14 mouse cellular contexts compared by ENCODE assay signal in the genomic region with DNA sequence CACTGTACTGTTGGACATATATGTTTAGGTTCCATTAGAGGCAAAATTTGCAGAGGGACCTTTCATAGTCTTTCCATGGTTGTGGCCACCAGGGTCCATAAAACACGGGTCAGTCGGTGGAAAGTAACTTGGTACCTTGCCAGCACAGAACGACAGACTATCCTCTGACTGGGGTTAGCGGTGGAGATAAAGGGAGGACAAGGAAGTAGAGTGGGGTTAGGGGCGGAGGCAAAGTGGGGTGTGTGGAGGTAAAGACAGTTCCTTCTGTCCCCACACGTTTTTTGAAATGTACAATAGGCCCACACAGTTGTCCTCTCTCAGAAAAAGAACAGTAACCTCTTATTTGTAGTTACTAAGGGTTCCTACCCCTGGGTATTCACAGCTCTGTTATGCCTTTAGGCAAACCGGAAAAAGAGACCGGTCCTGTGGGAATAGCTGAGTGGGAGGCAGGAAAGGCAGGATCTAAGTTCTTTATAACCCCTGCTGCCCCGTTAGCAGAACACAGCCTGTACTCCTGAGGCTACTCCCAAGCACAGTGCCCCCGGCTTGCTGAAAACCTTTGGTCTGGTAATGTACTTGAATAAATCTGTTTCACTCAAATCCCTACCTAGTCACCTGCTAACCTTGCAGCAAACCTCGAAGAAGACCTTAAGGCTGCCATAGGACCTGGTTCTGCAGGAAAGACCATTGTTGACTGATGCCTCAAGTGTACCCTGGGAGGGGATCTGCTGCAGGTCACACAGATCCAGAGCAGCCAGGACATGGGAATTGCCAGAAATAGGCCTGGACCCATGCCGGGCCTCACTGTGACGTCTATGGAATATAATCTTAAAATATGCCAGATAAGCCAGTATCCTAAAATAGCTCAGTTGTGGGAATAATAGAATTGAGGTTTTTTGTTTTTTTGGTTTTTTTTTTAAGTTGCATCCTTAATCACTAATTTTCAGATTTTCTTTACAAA. TPM values are rescaled to one million over a fixed set of nuclear protein-coding genes. Genes with fewer than 3 reads are reported as not detected.
DNase-seq lines count a peak whose midpoint lies in the region; ATAC-seq and TF ChIP-seq lines count a peak whose summit lies in the region.
"Had no signal": no experiment of that assay in that cellular context is flagged by ENCODE, and none has a peak within 500 bp of the region (broad histone marks: within the 10 kb centered on the region; RNA-seq: fewer than 3 reads in every experiment).

No protein-coding gene starts in this region.

- H3K27me3 ChIP-seq in MEL (ENCODE audit: control insufficient read depth in 1 of 2, insufficient read depth in 2 of 2, low read length in 2 of 2): no peaks in the 10 kb centered on the region
- no peaks in the 10 kb centered on the region for H3K27me3 ChIP-seq in heart, embryonic 11.5 days (ENCODE audit: control insufficient read depth, insufficient read depth, low read length)
- H3K27me3 ChIP-seq: embryonic facial prominence, embryonic 12.5 days; hindbrain, embryonic 15.5 days; liver, embryonic 15.5 days; megakaryocyte, embryonic 14.5 days had no signal

- no peaks in the 10 kb centered on the region for H3K79me2 ChIP-seq in MEL (ENCODE audit: control insufficient read depth, insufficient read depth, low read length, poor library complexity)

- TF ChIP-seq CTCF in MEL (IDR thresholded peaks at IDR 0.05 in 2 of 3, conservative IDR thresholded peaks at IDR 0.05 in 1 of 3; ENCODE audit: control insufficient read depth in 1 of 3, insufficient read depth in 1 of 3, low read depth in 2 of 3, low read length in 3 of 3, poor library complexity in 1 of 3, severe bottlenecking in 1 of 3): no peak
- TF ChIP-seq CTCF in layer of hippocampus, adult 2 months (conservative IDR thresholded peaks at IDR 0.05): no peak

- TF ChIP-seq EP300 in MEL (IDR thresholded peaks at IDR 0.05; ENCODE audit: low read depth in 1 of 2, low read length in 2 of 2): peak; percentile 47 to 60; a peak in 3 of 4 replicates

- TF ChIP-seq POLR2A in MEL (IDR thresholded peaks at IDR 0.05; ENCODE audit: control insufficient read depth in 1 of 2, insufficient read depth in 1 of 2, low read depth in 1 of 2, low read length in 2 of 2, poor library complexity in 1 of 2): no peak

- peak; percentile 26; the same call in 1 of the 2 replicates for ATAC-seq in heart, embryonic 11.5 days (replicated peaks; ENCODE audit: insufficient number of reproducible peaks, low FRiP score, low TSS enrichment)
- ATAC-seq in megakaryocyte, adult 5-6 weeks (ENCODE audit: poor library complexity, severe bottlenecking): peak; percentile 73
- ATAC-seq: activated CD4-positive, CD25-positive, alpha-beta regulatory T cell, adult 4 months; forebrain, embryonic 14.5 days had no signal

- peak overlapping the region in 1 of 2 experiments; percentile 29; a peak in 1 of 4 replicates for H3K4me3 ChIP-seq in MEL (ENCODE audit: control insufficient read depth in 1 of 2, insufficient read depth in 1 of 2, low read depth in 2 of 2, low read length in 2 of 2)
- no peak overlapping the region for H3K4me3 ChIP-seq in heart, embryonic 11.5 days (ENCODE audit: low read depth, low read length)
- no peak overlapping the region for H3K4me3 ChIP-seq in layer of hippocampus, adult 2 months
- H3K4me3 ChIP-seq: embryonic facial prominence, embryonic 12.5 days; hindbrain, embryonic 15.5 days; liver, embryonic 15.5 days; megakaryocyte, embryonic 14.5 days had no signal

- H3K4me1 ChIP-seq in MEL (ENCODE audit: control insufficient read depth in 1 of 2, insufficient read depth in 2 of 2, low read length in 2 of 2): peaks cover 6 to 14% of the 10 kb centered on the region in 2 experiments; a peak in 3 of 4 replicates
- peaks cover 2% of the 10 kb centered on the region; the same call in 1 of the 2 replicates for H3K4me1 ChIP-seq in heart, embryonic 11.5 days (ENCODE audit: control insufficient read depth, insufficient read depth, low read length)
- H3K4me1 ChIP-seq: embryonic facial prominence, embryonic 12.5 days; hindbrain, embryonic 15.5 days; liver, embryonic 15.5 days had no signal

- H3K9me3 ChIP-seq in MEL (replicated peaks; ENCODE audit: insufficient read depth, low read length): no peaks in the 10 kb centered on the region
- H3K9me3 ChIP-seq in heart, embryonic 11.5 days (replicated peaks; ENCODE audit: control insufficient read depth, low read length): no peaks in the 10 kb centered on the region
- H3K9me3 ChIP-seq: embryonic facial prominence, embryonic 12.5 days; hindbrain, embryonic 15.5 days; liver, embryonic 15.5 days; megakaryocyte, embryonic 14.5 days had no signal

- H3K27ac ChIP-seq in MEL (ENCODE audit: control insufficient read depth, low read depth, low read length): no peak overlapping the region
- H3K27ac ChIP-seq in heart, embryonic 11.5 days (ENCODE audit: low read depth, low read length): no peak overlapping the region
- no peak overlapping the region for H3K27ac ChIP-seq in layer of hippocampus, adult 2 months
- H3K27ac ChIP-seq: embryonic facial prominence, embryonic 12.5 days; hindbrain, embryonic 15.5 days; liver, embryonic 15.5 days had no signal

- peak overlapping the region; percentile 26; the same call in 1 of the 2 replicates for H3K9ac ChIP-seq in MEL (ENCODE audit: control insufficient read depth, low read depth, low read length, poor library complexity, severe bottlenecking)
- no peak overlapping the region for H3K9ac ChIP-seq in heart, embryonic 11.5 days (ENCODE audit: low read depth, low read length)
- H3K9ac ChIP-seq: embryonic facial prominence, embryonic 12.5 days; hindbrain, embryonic 15.5 days; liver, embryonic 15.5 days had no signal

- H3K4me2 ChIP-seq in heart, embryonic 11.5 days: no peak overlapping the region
- H3K4me2 ChIP-seq: embryonic facial prominence, embryonic 12.5 days; hindbrain, embryonic 15.5 days; liver, embryonic 15.5 days had no signal

- 59% methylated on average over 13 of the region's 13 CpGs for WGBS in heart, embryonic 11.5 days (ENCODE audit: insufficient replicate concordance)

- peaks cover 0 to 21% of the 10 kb centered on the region in 2 experiments; a peak in 2 of 4 replicates for H3K36me3 ChIP-seq in MEL (ENCODE audit: control insufficient read depth in 1 of 2, insufficient read depth in 2 of 2, low read length in 2 of 2)
- H3K36me3 ChIP-seq in heart, embryonic 11.5 days (ENCODE audit: control insufficient read depth, insufficient read depth, low read length): no peaks in the 10 kb centered on the region
- H3K36me3 ChIP-seq: embryonic facial prominence, embryonic 12.5 days; hindbrain, embryonic 15.5 days; liver, embryonic 15.5 days had no signal

- DNase-seq in MEL (ENCODE audit: low read depth, low spot score): peak; percentile 72
- peak; percentile 19 for DNase-seq in T-cell, adult 2 months (ENCODE audit: low spot score)
- DNase-seq in testis, postnatal 14 days (ENCODE audit: low spot score): no peak
- DNase-seq in layer of hippocampus, postnatal 36 days: no peak
- DNase-seq in layer of hippocampus, adult 2 months (ENCODE audit: low spot score in 2 of 2): no peak

- TF ChIP-seq RAD21 in MEL (IDR thresholded peaks at IDR 0.05; ENCODE audit: low read depth, low read length): no peak

TF ChIP-seq in MEL, 35 proteins besides CTCF, POLR2A, EP300 and RAD21 (continues in another document):
- TF ChIP-seq GATA1 (IDR thresholded peaks at IDR 0.05; ENCODE audit: low read depth, low read length) (peak; percentile 34; the same call in 1 of the 2 replicates), KAT2A (conservative IDR thresholded peaks at IDR 0.05; ENCODE audit: low read depth, low read length) (no peak), MAZ (IDR thresholded peaks at IDR 0.05; ENCODE audit: low read depth, low read length) (no peak), POLR2AphosphoS2 (IDR thresholded peaks at IDR 0.05; ENCODE audit: low read length) (no peak), NRF1 (IDR thresholded peaks at IDR 0.05; ENCODE audit: insufficient read depth, low read depth, low read length, poor library complexity, severe bottlenecking) (no peak), MYC (IDR thresholded peaks at IDR 0.05; ENCODE audit: low read depth, low read length) (no peak), MXI1 (IDR thresholded peaks at IDR 0.05; ENCODE audit: low read depth, low read length) (peak; percentile 43; the same call in 1 of the 2 replicates), ELF1 (IDR thresholded peaks at IDR 0.05; ENCODE audit: low read depth, low read length) (peak; percentile 67), USF1 (IDR thresholded peaks at IDR 0.05; ENCODE audit: low read depth, low read length) (no peak), TBP (IDR thresholded peaks at IDR 0.05; ENCODE audit: low read depth, low read length) (0 out of 2 replicates have a peak, but pooled peaks have one; percentile 19), POLR2AphosphoS5 (IDR thresholded peaks at IDR 0.05; ENCODE audit: borderline replicate concordance, low read depth, low read length) (no peak), RCOR1 (IDR thresholded peaks at IDR 0.05; ENCODE audit: low read depth, low read length) (peak; percentile 28; the same call in 1 of the 2 replicates), NELFE (IDR thresholded peaks at IDR 0.05; ENCODE audit: low read depth, low read length) (no peak), E2F4 (IDR thresholded peaks at IDR 0.05; ENCODE audit: borderline replicate concordance, low read depth, low read length) (no peak), MEF2A (IDR thresholded peaks at IDR 0.05; ENCODE audit: extremely low read depth, insufficient replicate concordance, low read depth, low read length, poor library complexity, severe bottlenecking) (no peak), CHD2 (IDR thresholded peaks at IDR 0.05; ENCODE audit: low read length) (no peak), HCFC1 (IDR thresholded peaks at IDR 0.05; ENCODE audit: low read depth, low read length) (peak; percentile 31; the same call in 1 of the 2 replicates), SIN3A (IDR thresholded peaks at IDR 0.05; ENCODE audit: low read length) (no peak), UBTF (IDR thresholded peaks at IDR 0.05; ENCODE audit: borderline replicate concordance, insufficient read depth, low read depth, low read length) (no peak), GABPA (IDR thresholded peaks at IDR 0.05; ENCODE audit: low read depth, low read length) (no peak), TAL1 (IDR thresholded peaks at IDR 0.05; ENCODE audit: low read length) (no peak), MAFK (IDR thresholded peaks at IDR 0.05; ENCODE audit: borderline replicate concordance, low read depth, low read length) (no peak), ZKSCAN1 (IDR thresholded peaks at IDR 0.05; ENCODE audit: low read depth, low read length) (no peak)

RNA-seq across cellular contexts. Expression of a gene that starts 51.6 kb away (rescaled TPM):
- not detected in 2 replicates for total RNA-seq in MEL (2012; rRNA removed)
- not detected for polyA plus RNA-seq in MEL (2012; ENCODE audit: insufficient read depth in 1 of 2, insufficient read length in 2 of 2, low read depth in 1 of 2, low replicate concordance in 2 of 2, missing spikeins in 1 of 2)
- polyA plus RNA-seq in heart, embryonic 11.5 days (2014; fragmentation: Nextera tagmentation; extraction: Ambion mirVana): not detected in 2 replicates
- not detected in 2 replicates for total RNA-seq in megakaryocyte, adult 5-6 weeks (2015)
- not detected in 2 replicates for total RNA-seq in megakaryocyte, adult 5-6 weeks (2017)
- not detected for total RNA-seq in layer of hippocampus, postnatal 36 days (2021)
- not detected for total RNA-seq in layer of hippocampus, adult 2 months (2021)
- total RNA-seq: left cerebral cortex, postnatal 25 days had no signal
- polyA plus RNA-seq: activated CD4-positive, CD25-positive, alpha-beta regulatory T cell, adult 4 months; embryonic facial prominence, embryonic 12.5 days; forebrain, embryonic 14.5 days; hindbrain, embryonic 15.5 days; liver, embryonic 15.5 days had no signal

Comparison
In these comparisons a context has a peak if more than half of its experiments do, and no peak if none do; other contexts are left out.
1. DNase-seq: peak in MEL (single experiment) and T-cell, adult 2 months (single experiment); none in testis, postnatal 14 days (single experiment), layer of hippocampus, postnatal 36 days (0 of 2) and layer of hippocampus, adult 2 months (0 of 2).